Mouse (Mus musculus) lung, embryonic 16.5 days (tissue): ENCODE data around the gene Cog1. TPM values are rescaled to one million over a fixed set of nuclear protein-coding genes. Genes with fewer than 3 reads are reported as not detected.
A peak's percentile ranks its signal among the peaks of the same experiment; 100 is the strongest.

Experiments
- ATAC-seq: fragments of 200-750 bp; cut with Nextera tagmentation; 2 replicates; pipeline ENCODE4 v1.8.0; 2017; ENCODE audit warnings: low read depth, mild to moderate bottlenecking, moderate library complexity
- H3K27ac ChIP-seq: fragments of 300-500 bp; sonication (generic); 2 replicates; pipeline ENCODE4 v1.5.1; 2014; ENCODE audit warnings: mild to moderate bottlenecking, control low read depth, low read length
- H3K27me3 ChIP-seq: fragments of 300-500 bp; sonication (generic); 2 replicates; pipeline ENCODE4 v1.6.1; 2014; ENCODE audit warnings: low read depth, low read length, mixed read lengths; ENCODE audit not compliant: control insufficient read depth, insufficient read depth
- H3K36me3 ChIP-seq: fragments of 300-500 bp; sonication (generic); 2 replicates; pipeline ENCODE4 v1.6.1; 2014; ENCODE audit warnings: low read length; ENCODE audit not compliant: control insufficient read depth, insufficient read depth
- H3K4me1 ChIP-seq: fragments of 300-500 bp; sonication (generic); replicated peaks from 2 replicates; pipeline ENCODE4 v1.6.1; 2014; ENCODE audit warnings: low read length, mixed read lengths; ENCODE audit not compliant: control insufficient read depth, insufficient read depth
- H3K4me2 ChIP-seq: fragments of 300-500 bp; sonication (generic); 2 replicates; pipeline ENCODE4 v1.6.1; 2014; ENCODE audit warnings: low read depth, low read length, control low read depth
- H3K4me3 ChIP-seq: fragments of 300-500 bp; sonication (generic); 2 replicates; pipeline ENCODE4 v1.5.1; 2014; ENCODE audit warnings: mild to moderate bottlenecking, low read length, control low read depth
- H3K9ac ChIP-seq: fragments of 300-500 bp; sonication (generic); 2 replicates; pipeline ENCODE4 v1.6.1; 2014; ENCODE audit warnings: low read length, control low read depth
- H3K9me3 ChIP-seq: fragments of 300-500 bp; sonication (generic); 2 replicates; pipeline ENCODE4 v1.6.1; 2016; ENCODE audit warnings: low read length; ENCODE audit not compliant: control insufficient read depth
- WGBS: fragments of 180-500 bp; shearing (Covaris S2); extraction: QIAGEN DNeasy Blood & Tissue Kit; methylation state at CpG from one replicate; pipeline ENCODE4 v1.1.7; 2014; 5-methylcytosine and 5-hydroxymethylcytosine counted together
- polyA plus RNA-seq: library from polyadenylated mRNA; unstranded; fragments of >200 nt; fragmentation: Nextera tagmentation; extraction: Ambion mirVana; gene quantifications from 2 replicates; pipeline ENCODE4 v1.2.1, GENCODE M21; 2015

Gene Cog1
- polyA plus RNA-seq, 1 experiment from 2014 or later = 22.0 TPM

GRCm38 (mm10) chr11:113630642-113631041 lies 18.3 kb upstream of the Cog1 start:
- 0 out of 2 replicates have a peak, but pooled peaks cover 3% of the 10 kb centered on the region for H3K4me1 ChIP-seq

DNA sequence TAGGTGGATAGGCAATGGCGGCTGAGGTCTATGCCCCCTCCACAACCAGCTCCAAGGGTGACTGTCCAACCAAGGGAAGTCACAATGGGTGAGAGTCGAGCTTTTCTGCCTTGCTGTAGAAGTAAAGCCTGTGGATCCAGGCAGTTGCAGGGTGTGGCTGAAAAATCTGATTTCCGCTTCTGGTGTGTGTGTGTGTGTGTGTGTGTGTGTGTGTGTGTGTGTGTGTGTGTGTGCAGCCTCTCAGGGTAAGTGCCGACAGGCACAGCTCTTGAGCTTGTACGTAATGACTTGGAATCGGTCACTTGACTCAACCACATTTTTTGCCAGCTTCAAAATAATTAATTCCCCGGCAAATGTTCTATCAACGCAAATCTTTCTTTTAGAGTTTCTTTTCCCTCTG lies 17.7 kb upstream of the Cog1 start:
- no peaks in the 10 kb centered on the region for H3K36me3 ChIP-seq
- no peak overlapping the region for H3K4me2 ChIP-seq
- peak; percentile 38; the same call in 1 of the 2 replicates for ATAC-seq
- H3K27ac ChIP-seq = no peak overlapping the region
- no peaks in the 10 kb centered on the region for H3K9me3 ChIP-seq
- H3K4me1 ChIP-seq = 0 out of 2 replicates have a peak, but pooled peaks cover 3% of the 10 kb centered on the region
- H3K4me3 ChIP-seq = no peak overlapping the region
- 51% methylated on average over 8 of the region's 8 CpGs for WGBS
- no peak overlapping the region for H3K9ac ChIP-seq
- H3K27me3 ChIP-seq = no peaks in the 10 kb centered on the region

More at GRCm38 (mm10) chr11:113630642-113631041, 18.3 kb upstream of the Cog1 start:
- Histone ChIP-seq H3K27ac (no peak overlapping the region), H3K36me3 (no peaks in the 10 kb centered on the region), H3K27me3 (no peaks in the 10 kb centered on the region), H3K4me3 (no peak overlapping the region), H3K9ac (no peak overlapping the region), H3K9me3 (no peaks in the 10 kb centered on the region), H3K4me2 (no peak overlapping the region)
- ATAC-seq = no peak
- WGBS = 51% methylated on average over 7 of the region's 7 CpGs

DNA sequence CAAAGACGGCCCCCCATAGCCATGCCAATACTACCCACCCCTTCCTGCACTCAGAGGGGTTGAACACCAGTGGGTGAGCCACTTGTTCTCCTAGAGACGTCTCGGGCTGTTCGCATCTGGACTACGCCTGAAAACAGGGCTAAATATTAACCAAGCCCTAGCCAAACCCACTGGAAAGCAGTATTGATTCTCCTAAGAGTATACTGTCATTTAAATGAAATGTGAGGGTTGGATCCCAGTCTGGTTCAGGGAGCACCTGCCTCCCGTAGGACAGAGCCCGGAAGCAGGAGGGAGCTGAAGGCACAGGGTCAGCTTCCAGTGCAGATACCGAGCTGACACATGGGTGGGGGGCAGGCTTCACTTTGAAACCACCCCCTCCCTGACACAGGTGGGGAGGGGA lies 17.1 kb upstream of the Cog1 start:
- Histone ChIP-seq H3K27me3 (no peaks in the 10 kb centered on the region), H3K27ac (no peak overlapping the region), H3K9me3 (no peaks in the 10 kb centered on the region), H3K36me3 (no peaks in the 10 kb centered on the region), H3K9ac (no peak overlapping the region), H3K4me1 (0 out of 2 replicates have a peak, but pooled peaks cover 3% of the 10 kb centered on the region), H3K4me3 (no peak overlapping the region), H3K4me2 (no peak overlapping the region)
- ATAC-seq = no peak
- WGBS = 56% methylated on average over 8 of the region's 8 CpGs

DNA sequence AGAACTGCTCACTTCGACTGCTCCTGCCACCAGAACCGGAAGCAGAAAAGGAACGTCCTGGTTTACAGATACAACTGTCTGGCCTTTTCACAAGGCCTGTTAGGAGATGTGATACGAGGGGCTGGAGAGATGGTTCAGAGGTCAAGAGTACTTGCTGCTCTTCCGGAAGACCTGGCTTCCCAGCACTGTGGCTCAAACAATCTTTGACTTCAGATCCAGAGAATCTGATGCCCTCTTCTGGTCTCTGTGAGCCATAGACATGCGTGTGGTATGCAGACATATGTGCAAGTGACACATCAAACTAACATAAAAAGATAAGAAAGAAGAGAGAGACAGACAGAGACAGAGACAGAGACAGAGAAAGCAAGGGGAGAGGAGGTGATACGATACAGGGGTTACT lies 16.7 kb upstream of the Cog1 start:
- Histone ChIP-seq H3K4me1 (0 out of 2 replicates have a peak, but pooled peaks cover 3% of the 10 kb centered on the region), H3K36me3 (no peaks in the 10 kb centered on the region), H3K4me3 (no peak overlapping the region), H3K27ac (no peak overlapping the region), H3K9me3 (no peaks in the 10 kb centered on the region), H3K4me2 (no peak overlapping the region), H3K9ac (no peak overlapping the region), H3K27me3 (no peaks in the 10 kb centered on the region)
- no peak for ATAC-seq
- WGBS = 58% methylated on average over 7 of the region's 7 CpGs

DNA sequence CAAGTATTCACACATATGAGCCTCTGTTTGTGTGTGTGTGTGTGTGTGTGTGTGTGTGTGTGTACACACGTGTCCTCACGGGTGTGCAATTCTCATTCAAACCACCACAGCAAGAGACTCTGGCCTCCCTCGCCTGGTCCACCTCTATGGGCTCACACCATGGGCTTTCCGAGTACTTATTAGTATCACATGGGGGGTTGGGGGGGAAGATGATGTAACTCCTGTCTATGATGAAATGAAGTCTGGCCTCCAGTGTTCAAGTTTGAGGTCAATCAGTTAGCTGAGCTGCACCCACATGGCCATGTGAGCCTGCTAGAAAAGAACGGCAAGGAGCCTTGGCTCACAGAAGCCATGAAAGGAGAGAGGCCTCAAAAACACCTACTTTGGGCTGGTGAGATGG lies 15.6 kb upstream of the Cog1 start:
- H3K36me3 ChIP-seq = no peaks in the 10 kb centered on the region
- no peak overlapping the region for H3K4me2 ChIP-seq
- no peaks in the 10 kb centered on the region for H3K27me3 ChIP-seq
- no peak overlapping the region for H3K4me3 ChIP-seq
- H3K4me1 ChIP-seq = 0 out of 2 replicates have a peak, but pooled peaks cover 3% of the 10 kb centered on the region
- no peak overlapping the region for H3K27ac ChIP-seq
- no peaks in the 10 kb centered on the region for H3K9me3 ChIP-seq
- 85% methylated on average over 5 of the region's 5 CpGs for WGBS
- no peak for ATAC-seq
- no peak overlapping the region for H3K9ac ChIP-seq

DNA sequence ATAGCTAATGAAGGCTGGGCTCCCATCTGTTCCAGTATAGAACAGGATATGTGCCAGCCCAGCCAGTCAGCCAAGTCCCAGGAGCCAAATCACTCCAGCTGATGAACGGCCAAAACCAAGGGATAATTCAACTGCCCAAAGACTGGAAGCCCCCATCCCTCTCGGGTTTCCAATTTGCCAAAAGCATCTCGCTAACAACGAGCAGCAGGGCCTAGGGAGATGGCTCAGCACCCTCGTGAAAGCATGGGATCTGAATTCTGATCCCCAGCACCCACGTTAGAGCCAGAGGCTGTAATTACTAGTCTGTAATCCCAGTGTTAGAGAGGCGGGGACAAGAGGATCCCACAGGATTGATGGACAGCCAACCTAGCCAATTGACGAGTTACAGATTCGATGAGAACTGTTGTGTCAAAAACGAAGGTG lies 14.3 kb upstream of the Cog1 start:
- Histone ChIP-seq H3K4me2 (no peak overlapping the region), H3K27me3 (no peaks in the 10 kb centered on the region), H3K4me1 (0 out of 2 replicates have a peak, but pooled peaks cover 3% of the 10 kb centered on the region), H3K9me3 (no peaks in the 10 kb centered on the region), H3K9ac (no peak overlapping the region), H3K27ac (no peak overlapping the region), H3K36me3 (no peaks in the 10 kb centered on the region), H3K4me3 (no peak overlapping the region)
- 72% methylated on average over 10 of the region's 10 CpGs for WGBS
- no peak for ATAC-seq

DNA sequence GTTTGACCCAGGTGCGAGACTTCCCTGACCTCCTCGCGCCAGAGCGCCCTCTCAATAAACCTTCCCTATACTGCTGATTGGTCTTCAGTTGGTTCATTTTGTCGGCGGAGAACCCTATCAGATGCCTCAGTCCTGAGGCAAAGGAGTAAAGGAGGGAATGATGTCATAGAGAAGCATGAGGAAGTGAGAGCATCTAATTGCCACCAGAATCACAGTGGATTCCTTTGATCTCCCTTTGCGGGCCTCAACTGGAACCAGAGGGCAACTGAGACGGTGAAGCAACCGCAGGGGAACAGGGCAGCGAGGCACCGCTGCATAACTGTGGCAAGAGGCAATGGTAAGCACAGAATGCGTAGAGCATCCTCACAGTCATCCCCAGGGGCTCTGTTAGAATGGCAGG lies 10.3 kb upstream of the Cog1 start:
- Histone ChIP-seq H3K9me3 (no peaks in the 10 kb centered on the region), H3K4me1 (no peaks in the 10 kb centered on the region), H3K27me3 (no peaks in the 10 kb centered on the region), H3K36me3 (no peaks in the 10 kb centered on the region), H3K4me2 (no peak overlapping the region), H3K4me3 (no peak overlapping the region), H3K27ac (no peak overlapping the region), H3K9ac (no peak overlapping the region)
- WGBS = 87% methylated on average over 12 of the region's 12 CpGs
- ATAC-seq = no peak

GRCm38 (mm10) chr11:113645181-113645580 lies 3.8 kb upstream of the Cog1 start:
- Histone ChIP-seq H3K27ac (no peak overlapping the region), H3K4me3 (no peak overlapping the region), H3K9ac (no peak overlapping the region), H3K9me3 (peaks cover 5% of the 10 kb centered on the region; the same call in 1 of the 2 replicates), H3K4me1 (peaks cover 8% of the 10 kb centered on the region), H3K4me2 (no peak overlapping the region), H3K36me3 (no peaks in the 10 kb centered on the region), H3K27me3 (no peaks in the 10 kb centered on the region)
- WGBS = 85% methylated on average over 3 of the region's 3 CpGs
- ATAC-seq = no peak

- H3K27me3 ChIP-seq = no peaks in the 10 kb centered on the region
- no peak; the same call in 1 of the 2 replicates for ATAC-seq
- no peak overlapping the region for H3K27ac ChIP-seq
- peaks cover 8% of the 10 kb centered on the region for H3K36me3 ChIP-seq
- 3% methylated on average over 15 of the region's 15 CpGs for WGBS
- H3K4me1 ChIP-seq = peaks cover 16% of the 10 kb centered on the region
- H3K9ac ChIP-seq = peak overlapping the region; percentile 53; the same call in 1 of the 2 replicates
- peaks cover 5% of the 10 kb centered on the region; the same call in 1 of the 2 replicates for H3K9me3 ChIP-seq
- no peak overlapping the region for H3K4me3 ChIP-seq
- 0 out of 2 replicates have a peak overlapping the region, but pooled peaks have one; percentile 18 for H3K4me2 ChIP-seq
These were observed 817 bp upstream of the Cog1 start for GRCm38 (mm10) chr11:113648152-113648551.
